Mouse (Mus musculus): ENCODE measurements at regions not wholly inside any gene's neighbourhood (a gene's known extent, or its start where the extent isn't known, plus 50 kb on each side); places are given as distances from the start of the nearest gene placed in this dataset.

DNA sequence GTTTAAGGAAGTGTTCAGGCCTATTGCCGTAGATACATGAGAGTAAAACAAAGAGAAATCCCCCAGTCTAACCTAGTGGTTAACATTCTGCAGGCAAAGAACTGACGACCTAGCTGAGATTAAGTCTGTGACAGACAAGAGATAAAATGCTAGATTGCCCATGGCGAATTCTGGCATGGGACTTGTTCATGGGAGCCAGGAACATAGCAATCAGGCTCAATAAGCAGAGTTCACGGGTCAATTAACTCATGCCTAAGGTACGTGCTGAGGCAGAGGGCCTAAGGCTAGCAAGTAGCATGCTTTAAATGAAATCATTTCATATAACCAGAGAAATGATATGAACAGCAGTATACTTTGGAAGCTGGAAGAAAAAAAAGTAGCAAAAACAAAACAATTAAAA lies 1119.2 kb upstream of the Adgrl2 start:
- no peak for DNase-seq (ENCODE audit: low spot score)

- DNase-seq (ENCODE audit: low spot score): no peak
These were observed 1121.9 kb upstream of the Adgrl2 start for GRCm38 (mm10) chr3:150112231-150112630.

DNA sequence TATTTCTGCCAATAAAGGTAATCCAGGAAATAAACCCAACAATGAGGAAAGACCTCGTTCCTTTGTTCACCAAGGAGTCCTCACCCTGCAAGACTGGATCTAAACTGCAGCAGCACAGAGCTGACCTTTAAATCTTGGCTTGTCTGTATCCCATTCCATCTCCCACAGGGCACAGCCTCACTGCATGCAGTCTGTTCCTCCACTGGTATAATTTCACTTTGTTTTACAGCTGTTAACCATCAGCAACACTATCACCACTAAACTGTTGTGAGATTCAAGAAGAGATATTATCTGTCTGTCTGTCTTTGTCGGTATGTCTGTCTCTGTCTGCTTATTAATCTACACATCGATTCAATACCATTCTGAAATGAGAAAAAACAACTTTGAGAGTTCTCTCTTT lies 1129.5 kb upstream of the Adgrl2 start:
- no peak for DNase-seq (ENCODE audit: low spot score)

DNA sequence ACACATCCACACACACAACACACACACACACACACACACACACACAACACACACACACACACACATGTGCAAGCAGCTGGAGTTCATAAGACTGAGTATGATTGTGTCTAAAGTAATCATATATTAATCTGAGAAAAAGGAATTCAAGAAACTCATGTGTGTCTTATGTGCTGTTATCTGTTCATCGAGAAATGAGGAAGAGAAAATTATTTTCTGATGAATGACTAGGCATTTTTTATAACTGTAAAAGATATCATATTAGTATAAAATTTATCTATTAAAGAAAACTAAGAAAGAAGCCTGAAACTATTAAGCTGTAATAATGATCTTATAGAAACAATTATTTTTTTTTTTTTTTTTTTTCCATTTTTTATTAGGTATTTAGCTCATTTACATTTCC lies 1156.3 kb upstream of the Adgrl2 start:
- no peak for DNase-seq (ENCODE audit: low spot score)

- no peak for DNase-seq (ENCODE audit: low spot score)
These were observed 1160.9 kb upstream of the Adgrl2 start for GRCm38 (mm10) chr3:150151152-150151822.

GRCm38 (mm10) chr3:150151823-150152158 lies 1161.4 kb upstream of the Adgrl2 start:
- DNase-seq (ENCODE audit: low spot score): no peak

GRCm38 (mm10) chr3:150152893-150153292 lies 1162.5 kb upstream of the Adgrl2 start:
- no peak for DNase-seq (ENCODE audit: low spot score)

DNA sequence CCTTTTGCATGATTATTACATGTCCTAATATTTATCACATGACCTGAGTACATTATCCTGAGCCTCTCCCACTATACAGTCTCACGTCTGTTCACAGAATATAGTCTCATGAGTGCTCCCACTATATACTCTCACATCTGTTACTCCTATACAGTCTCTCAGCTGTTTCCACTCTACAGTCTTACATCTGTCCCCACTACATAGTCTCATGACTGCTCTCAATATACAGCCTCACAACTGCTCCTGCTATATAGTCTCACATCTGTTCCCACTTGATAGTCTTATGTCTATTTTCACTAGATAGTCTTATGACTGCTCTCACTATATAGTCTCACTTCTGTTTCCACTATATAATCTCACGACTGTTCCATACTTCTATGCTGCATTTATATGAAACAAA lies 1195.5 kb upstream of the Adgrl2 start:
- no peak for DNase-seq (ENCODE audit: low spot score)

GRCm38 (mm10) chr3:150193132-150193531 lies 1202.8 kb upstream of the Adgrl2 start:
- no peak for DNase-seq (ENCODE audit: low spot score)

DNA sequence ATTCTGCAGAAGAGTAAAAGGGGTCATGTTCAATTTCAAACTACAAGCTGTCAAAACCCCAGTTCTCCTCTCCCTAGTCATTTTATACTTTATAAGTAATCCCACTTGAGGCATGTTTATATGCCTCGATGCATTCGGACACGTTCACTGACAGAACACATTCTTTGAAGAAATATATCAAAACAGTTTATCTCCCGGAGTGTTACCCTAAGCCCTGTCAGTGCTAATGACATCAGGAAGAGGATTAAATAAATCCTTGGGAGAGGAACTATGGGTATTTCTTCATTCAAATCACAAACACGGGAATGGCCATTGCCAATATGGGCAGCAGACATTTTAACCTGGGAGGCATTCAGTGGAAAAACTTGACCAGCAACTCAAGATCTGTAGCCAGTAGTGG lies 1208.1 kb upstream of the Adgrl2 start:
- DNase-seq (ENCODE audit: low spot score): no peak

GRCm38 (mm10) chr3:150205902-150206301 lies 1215.5 kb upstream of the Adgrl2 start:
- DNase-seq (ENCODE audit: low spot score): no peak

DNA sequence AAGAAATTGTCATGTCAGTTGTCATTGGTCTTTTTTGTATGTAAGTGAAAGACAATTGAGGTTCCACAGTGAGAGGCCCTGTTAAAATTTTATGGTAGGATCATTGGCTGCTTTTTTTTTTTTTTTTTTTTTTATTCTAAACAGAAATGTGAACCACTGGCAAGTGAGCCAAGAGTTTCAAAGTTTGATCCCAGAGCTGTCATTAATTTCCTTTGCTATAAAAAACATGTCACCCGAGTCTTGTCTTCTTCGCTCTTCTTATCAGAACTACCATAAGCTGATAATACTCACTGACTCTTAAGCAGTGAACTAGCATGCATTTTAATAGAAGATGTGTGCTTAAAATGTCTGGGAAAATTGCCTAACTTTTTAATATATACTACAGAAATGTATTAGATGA lies 1204.4 kb upstream of the Adgrl4 start:
- no peak for DNase-seq (ENCODE audit: low spot score)

DNA sequence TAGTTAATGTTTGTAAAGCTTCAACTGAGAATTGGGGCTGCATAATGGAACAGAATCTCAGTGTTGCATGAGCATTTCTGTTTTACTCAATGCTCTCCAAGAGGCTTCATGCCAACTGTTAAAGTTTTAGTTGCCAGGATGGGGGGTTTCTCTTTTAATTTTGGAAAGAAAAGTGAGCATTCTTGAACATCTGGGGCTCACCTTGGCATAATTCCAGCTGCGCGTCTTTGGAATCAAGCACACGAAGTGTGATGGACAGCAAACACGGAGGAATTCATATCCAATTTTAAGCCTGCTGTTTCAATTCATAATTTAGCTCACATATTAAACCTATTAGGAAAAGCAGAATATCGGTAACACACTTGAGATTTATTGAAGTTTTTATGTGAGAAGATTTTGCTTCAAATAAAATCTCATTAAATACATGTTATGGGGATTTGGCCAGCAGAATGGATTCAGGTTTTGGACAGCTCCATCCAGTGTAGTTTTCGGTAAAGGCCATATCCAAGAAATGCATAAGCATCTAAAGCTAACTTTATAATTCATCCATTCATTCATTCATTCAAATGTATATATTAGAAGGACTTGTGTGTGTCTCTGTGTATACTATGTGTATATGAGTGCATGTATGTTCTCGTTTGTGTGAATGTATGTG lies 1200.6 kb upstream of the Adgrl4 start:
- no peak for DNase-seq (ENCODE audit: low spot score)

- no peak for DNase-seq (ENCODE audit: low spot score)
These were observed 1162.6 kb upstream of the Adgrl4 start for GRCm38 (mm10) chr3:150275038-150275437.

- no peak for DNase-seq (ENCODE audit: low spot score)
These were observed 1141.5 kb upstream of the Adgrl4 start for GRCm38 (mm10) chr3:150296057-150296710.

DNA sequence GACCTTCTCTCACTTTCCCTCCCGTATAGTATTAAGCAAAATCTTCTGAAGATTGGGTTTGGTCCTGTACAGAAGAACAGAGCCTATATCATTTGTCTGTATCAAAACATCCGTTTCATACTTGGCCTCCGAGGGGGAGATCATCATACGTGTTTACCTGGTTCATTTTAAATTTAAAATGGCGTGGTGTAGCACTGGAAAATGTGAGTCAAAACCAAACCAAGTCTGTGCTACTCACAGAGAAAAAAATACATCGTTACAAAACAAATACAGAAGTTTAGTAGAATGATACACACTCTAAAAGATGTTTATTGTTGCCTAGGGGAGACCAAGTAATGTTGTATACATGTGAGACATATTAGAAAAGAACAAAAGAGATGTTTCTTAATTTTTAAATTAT lies 1108.9 kb upstream of the Adgrl4 start:
- DNase-seq (ENCODE audit: low spot score): no peak

GRCm38 (mm10) chr3:150352139-150352725 lies 1085.5 kb upstream of the Adgrl4 start:
- DNase-seq (ENCODE audit: low spot score): no peak

DNA sequence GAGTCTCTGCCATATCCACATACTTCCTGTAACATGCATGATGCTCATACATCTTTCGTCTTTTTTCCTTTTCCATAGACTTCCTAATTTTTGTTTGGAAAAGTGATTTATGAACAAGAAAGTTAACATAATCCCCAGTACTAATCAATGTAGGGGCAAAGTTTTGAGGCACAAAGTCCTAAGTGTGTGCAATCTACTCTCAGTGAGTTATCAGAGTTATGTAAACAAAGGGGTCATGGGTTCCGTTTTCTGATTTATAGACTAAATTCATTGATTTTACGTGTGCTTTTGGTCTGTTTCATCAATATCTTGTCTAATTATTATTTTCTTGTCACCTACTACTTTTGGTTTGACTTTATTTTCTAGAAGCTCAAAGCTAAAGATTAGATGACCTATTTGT lies 1071.9 kb upstream of the Adgrl4 start:
- no peak for DNase-seq (ENCODE audit: low spot score)

- peak; percentile 81 for DNase-seq (ENCODE audit: low spot score)
These were observed 1052.6 kb upstream of the Adgrl4 start for GRCm38 (mm10) chr3:150384996-150385627.

GRCm38 (mm10) chr3:150401694-150402301 lies 1035.9 kb upstream of the Adgrl4 start:
- no peak for DNase-seq (ENCODE audit: low spot score)

DNA sequence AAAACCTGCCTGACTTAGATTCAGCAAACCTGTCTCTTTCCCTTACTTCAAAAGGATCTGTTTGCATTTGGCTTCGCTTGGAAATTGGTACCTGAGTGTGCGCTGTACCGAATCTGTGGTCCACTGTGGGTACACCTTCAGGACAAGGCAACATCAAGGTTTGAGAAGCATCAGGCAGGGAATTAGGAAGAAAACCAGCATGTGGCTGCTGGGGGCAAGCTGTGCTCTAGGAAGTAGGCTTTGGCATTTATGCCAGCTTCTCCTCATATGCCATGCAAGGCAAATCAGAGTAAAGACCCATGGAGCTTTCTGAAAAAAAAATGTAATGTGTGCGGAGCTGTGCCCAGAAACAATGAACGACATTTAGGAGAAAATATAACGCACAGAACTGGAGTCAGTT lies 1031.6 kb upstream of the Adgrl4 start:
- no peak for DNase-seq (ENCODE audit: low spot score)

DNA sequence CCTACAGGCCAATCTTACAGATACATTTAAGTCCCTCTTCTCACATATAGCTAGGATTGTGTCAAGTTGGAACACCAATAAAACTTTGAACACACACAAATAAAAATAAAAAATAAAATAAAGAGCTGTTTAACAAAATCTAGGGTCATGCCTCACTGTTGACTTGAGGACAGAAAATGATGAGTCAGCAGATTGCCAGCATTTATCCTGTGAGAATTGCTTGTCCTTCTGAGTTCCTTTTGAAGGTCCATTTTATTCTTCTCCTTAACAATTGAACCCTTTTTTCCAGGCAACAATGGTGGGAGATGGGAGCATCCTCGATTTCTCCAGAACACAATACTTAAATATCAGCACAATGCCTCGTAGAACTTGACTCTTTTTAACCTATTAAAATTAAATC lies 1022.4 kb upstream of the Adgrl4 start:
- no peak for DNase-seq (ENCODE audit: low spot score)

All from adipocyte (in vitro differentiated cells).